In the genomic region with DNA sequence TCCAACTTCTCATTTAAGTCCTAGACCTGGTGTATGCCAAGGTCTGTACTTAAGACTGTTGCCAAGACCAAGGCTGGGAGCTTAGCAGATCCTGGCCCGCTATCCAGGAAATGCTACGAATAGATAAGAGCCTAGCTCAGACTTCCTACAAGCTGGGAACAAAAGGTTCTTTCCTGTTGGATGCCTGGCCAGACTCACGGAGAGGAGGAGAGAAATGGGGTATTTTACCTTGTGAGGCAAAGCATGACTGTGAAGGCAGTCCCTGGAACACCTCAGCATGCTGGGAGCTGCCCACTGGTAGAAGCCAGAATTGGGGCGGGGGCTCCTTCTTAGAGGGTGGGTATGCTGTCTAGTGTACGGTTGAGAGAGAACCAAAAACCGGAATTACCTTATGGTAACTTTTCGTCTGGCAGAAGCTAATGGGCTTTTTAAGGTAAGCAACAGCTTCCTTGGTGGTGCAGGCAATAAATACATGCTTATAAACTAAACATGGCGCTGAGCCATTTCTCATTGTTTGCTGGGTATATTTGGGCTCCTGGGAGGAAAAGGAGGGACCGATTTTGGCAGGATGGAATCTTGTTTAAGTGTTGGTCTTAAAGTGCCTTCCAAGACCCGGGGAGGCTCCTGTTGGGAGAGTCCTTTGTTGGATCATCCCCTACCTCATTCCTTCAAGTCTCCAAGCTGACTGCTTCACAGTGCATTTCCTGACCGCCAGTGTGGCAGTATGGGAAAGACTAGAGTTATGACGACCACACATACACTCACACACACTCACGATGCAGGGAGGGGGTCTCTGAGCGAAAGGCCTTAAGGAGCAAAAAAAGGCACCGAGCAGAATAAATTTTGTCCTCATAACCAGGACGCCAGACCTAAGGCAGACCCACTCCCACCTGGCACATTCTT, we compare ENCODE assay signal across 8 mouse cellular contexts. TPM values are rescaled to one million over a fixed set of nuclear protein-coding genes. Genes with fewer than 3 reads are reported as not detected.
DNase-seq lines count a peak whose midpoint lies in the region; ATAC-seq and TF ChIP-seq lines count a peak whose summit lies in the region.

No protein-coding gene starts in this region.

- no peaks in the 10 kb centered on the region for H3K9me3 ChIP-seq in forebrain, embryonic 15.5 days
- no peaks in the 10 kb centered on the region for H3K9me3 ChIP-seq in intestine, embryonic 15.5 days

- no peaks in the 10 kb centered on the region for H3K27me3 ChIP-seq in cerebellum, adult 2 months (ENCODE audit: control insufficient read depth, insufficient read depth, low read length)
- no peaks in the 10 kb centered on the region for H3K27me3 ChIP-seq in forebrain, embryonic 15.5 days
- H3K27me3 ChIP-seq in intestine, embryonic 15.5 days (replicated peaks): no peaks in the 10 kb centered on the region; the same call in 1 of the 2 replicates

- no peak for ATAC-seq in forebrain, embryonic 15.5 days (replicated peaks)
- ATAC-seq in intestine, embryonic 15.5 days: peak; percentile 17; the same call in 1 of the 2 replicates
- no peak for ATAC-seq in megakaryocyte-erythroid progenitor cell, adult 5-6 weeks (replicated peaks; ENCODE audit: low FRiP score, low TSS enrichment, poor library complexity, severe bottlenecking)

- H3K4me2 ChIP-seq in forebrain, embryonic 15.5 days (replicated peaks): peak overlapping the region; percentile 70
- peak overlapping the region; percentile 92 for H3K4me2 ChIP-seq in intestine, embryonic 15.5 days (replicated peaks)

- no peak for TF ChIP-seq POLR2A in cerebellum, adult 2 months (IDR thresholded peaks at IDR 0.05; ENCODE audit: borderline replicate concordance, insufficient read depth, low read length)
- TF ChIP-seq POLR2A in lung, adult 2 months (IDR thresholded peaks at IDR 0.05; ENCODE audit: borderline replicate concordance, extremely low read depth, low read depth, low read length): peak; percentile 57; the same call in 1 of the 2 replicates

- H3K27ac ChIP-seq in cerebellum, adult 2 months (ENCODE audit: insufficient read depth, low read length): no peak overlapping the region
- H3K27ac ChIP-seq in forebrain, embryonic 15.5 days (replicated peaks): no peak overlapping the region
- peak overlapping the region; percentile 81 for H3K27ac ChIP-seq in intestine, embryonic 15.5 days

- WGBS in cerebellum, adult 2 months: 64% methylated on average over 16 of the region's 16 CpGs
- 70% methylated on average over 16 of the region's 16 CpGs for WGBS in forebrain, embryonic 15.5 days
- 58% methylated on average over 16 of the region's 16 CpGs for WGBS in intestine, embryonic 15.5 days
- WGBS in lung, adult 2 months: 38% methylated on average over 16 of the region's 16 CpGs

- no peak for TF ChIP-seq CTCF in cerebellum, adult 2 months (IDR thresholded peaks at IDR 0.05; ENCODE audit: borderline replicate concordance, insufficient read depth, low read depth, low read length)
- no peak for TF ChIP-seq CTCF in lung, adult 2 months (IDR thresholded peaks at IDR 0.05; ENCODE audit: insufficient read depth, low read length)

- no peak overlapping the region; the same call in 1 of the 2 replicates for H3K9ac ChIP-seq in forebrain, embryonic 15.5 days (replicated peaks)
- H3K9ac ChIP-seq in intestine, embryonic 15.5 days: peak overlapping the region; percentile 62; the same call in 1 of the 2 replicates

- H3K4me3 ChIP-seq in cerebellum, adult 2 months (replicated peaks; ENCODE audit: insufficient read depth, low read depth, low read length): peak overlapping the region; percentile 83
- peak overlapping the region; percentile 55 for H3K4me3 ChIP-seq in forebrain, embryonic 15.5 days
- peak overlapping the region; percentile 52 for H3K4me3 ChIP-seq in intestine, embryonic 15.5 days (replicated peaks)
- peak overlapping the region; percentile 73 for H3K4me3 ChIP-seq in lung, adult 2 months (replicated peaks; ENCODE audit: extremely low read depth, low read depth, low read length)

- peaks cover 3% of the 10 kb centered on the region; the same call in 1 of the 2 replicates for H3K4me1 ChIP-seq in cerebellum, adult 2 months (ENCODE audit: control insufficient read depth, insufficient read depth, low read length)
- peaks cover 13% of the 10 kb centered on the region for H3K4me1 ChIP-seq in forebrain, embryonic 15.5 days
- peaks cover 18% of the 10 kb centered on the region; the same call in 1 of the 2 replicates for H3K4me1 ChIP-seq in intestine, embryonic 15.5 days (replicated peaks)
- H3K4me1 ChIP-seq in lung, adult 2 months (ENCODE audit: control insufficient read depth, insufficient read depth, low read length): peaks cover 22% of the 10 kb centered on the region

- no peak for DNase-seq in cerebellum, adult 2 months
- no peak for DNase-seq in cerebellum, adult 18-20 months
- peak; percentile 65 for DNase-seq in lung, adult 2 months
- peak; percentile 75 for DNase-seq in testis, postnatal 14 days (ENCODE audit: low spot score)
- no peak for DNase-seq in B cell, adult 2 months

- H3K36me3 ChIP-seq in forebrain, embryonic 15.5 days: no peaks in the 10 kb centered on the region
- no peaks in the 10 kb centered on the region for H3K36me3 ChIP-seq in intestine, embryonic 15.5 days

RNA-seq across cellular contexts. Expression of gene Cyb561, which starts 8.1 kb away (rescaled TPM):
- 35.5 and 37.0 TPM in 2 replicates for polyA plus RNA-seq in cerebellum, adult 2 months (2012; rRNA removed)
- 32.3 and 32.5 TPM in 2 replicates for polyA plus RNA-seq in forebrain, embryonic 15.5 days (2015; fragmentation: Nextera tagmentation; extraction: Ambion mirVana)
- 44.0 and 45.5 TPM in 2 replicates for polyA plus RNA-seq in intestine, embryonic 15.5 days (2015; fragmentation: Nextera tagmentation; extraction: Ambion mirVana)
- 102 and 105 TPM in 2 replicates for polyA plus RNA-seq in lung, adult 2 months (2012; rRNA removed)
- 3.3 and 10.0 TPM in 2 replicates for total RNA-seq in megakaryocyte-erythroid progenitor cell, adult 5-6 weeks (2014; fragmentation: Nextera tagmentation)
- total RNA-seq in megakaryocyte-erythroid progenitor cell, adult 5-6 weeks (2017): 2.1 and 2.5 TPM in 2 replicates

RNA-seq across cellular contexts. Expression of gene Ace, which starts 22.7 kb away (rescaled TPM):
- polyA plus RNA-seq in cerebellum, adult 2 months (2012; rRNA removed): 13.6 and 19.7 TPM in 2 replicates
- 2.3 and 2.5 TPM in 2 replicates for polyA plus RNA-seq in forebrain, embryonic 15.5 days (2015; fragmentation: Nextera tagmentation; extraction: Ambion mirVana)
- polyA plus RNA-seq in intestine, embryonic 15.5 days (2015; fragmentation: Nextera tagmentation; extraction: Ambion mirVana): 6.9 and 11.1 TPM in 2 replicates
- polyA plus RNA-seq in lung, adult 2 months (2012; rRNA removed): 704 and 832 TPM in 2 replicates
- not detected in 2 replicates for total RNA-seq in megakaryocyte-erythroid progenitor cell, adult 5-6 weeks (2014; fragmentation: Nextera tagmentation)
- 0.38 TPM in 1 of 2 replicates, not detected in the other for total RNA-seq in megakaryocyte-erythroid progenitor cell, adult 5-6 weeks (2017)

RNA-seq across cellular contexts. Expression of gene Ace3, which starts 49.5 kb away (rescaled TPM):
- polyA plus RNA-seq in cerebellum, adult 2 months (2012; rRNA removed): not detected in 2 replicates
- polyA plus RNA-seq in forebrain, embryonic 15.5 days (2015; fragmentation: Nextera tagmentation; extraction: Ambion mirVana): 0.08 TPM in 1 of 2 replicates, not detected in the other
- polyA plus RNA-seq in intestine, embryonic 15.5 days (2015; fragmentation: Nextera tagmentation; extraction: Ambion mirVana): not detected in 2 replicates
- 2.2 and 2.4 TPM in 2 replicates for polyA plus RNA-seq in lung, adult 2 months (2012; rRNA removed)
- total RNA-seq in megakaryocyte-erythroid progenitor cell, adult 5-6 weeks (2014; fragmentation: Nextera tagmentation): not detected in 2 replicates
- not detected in 2 replicates for total RNA-seq in megakaryocyte-erythroid progenitor cell, adult 5-6 weeks (2017)

Comparison
In these comparisons a context has a peak if more than half of its experiments do, and no peak if none do; other contexts are left out.
1. DNase-seq: peak in lung, adult 2 months (single experiment) and testis, postnatal 14 days (single experiment); none in cerebellum, adult 2 months (0 of 2), cerebellum, adult 18-20 months (0 of 2) and B cell, adult 2 months (0 of 2).
2. RNA of gene Ace, which starts 22.7 kb away (polyA plus RNA-seq): 704 to 832 TPM in lung, adult 2 months; 13.6 to 19.7 TPM in cerebellum, adult 2 months, 6.9 to 11.1 TPM in intestine, embryonic 15.5 days and 2.3 to 2.5 TPM in forebrain, embryonic 15.5 days; every median in the first group is over 10 times any median in the second.
3. Peak in every context shown above with its lines, with median percentiles within 50 percentile points of each other: H3K4me3 ChIP-seq.